Mouse (Mus musculus) spleen, postnatal 36 days (tissue): ENCODE data around the gene Fbn1.

Source experiments
- DNase-seq, 2 experiments: peaks; one replicate each; pipeline ENCODE4 v3.0.0; 2022; ENCODE audit warnings: low spot score in 2 of 2, mixed read lengths in 1 of 2

Fbn1 gene

DNA sequence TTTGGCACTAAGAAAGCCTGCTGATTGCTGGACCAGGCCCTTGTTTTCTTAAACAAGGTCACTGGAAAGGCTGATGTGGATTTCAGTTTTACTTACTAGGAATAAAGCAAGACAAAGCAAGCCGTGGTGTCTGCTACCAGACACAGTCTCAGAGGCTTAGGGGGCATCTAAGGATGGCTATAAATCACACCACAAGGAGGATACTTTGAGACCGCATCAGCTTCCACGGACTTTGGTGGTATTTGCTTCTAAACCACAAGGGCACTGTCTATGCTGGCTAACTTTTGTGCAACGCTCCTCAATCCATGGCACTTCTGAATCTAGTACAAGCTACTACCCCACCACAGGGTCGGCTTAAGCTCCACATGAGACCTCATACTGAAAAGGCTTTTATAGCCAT lies 167.4 kb downstream of the Fbn1 start:
- no peak for DNase-seq

DNA sequence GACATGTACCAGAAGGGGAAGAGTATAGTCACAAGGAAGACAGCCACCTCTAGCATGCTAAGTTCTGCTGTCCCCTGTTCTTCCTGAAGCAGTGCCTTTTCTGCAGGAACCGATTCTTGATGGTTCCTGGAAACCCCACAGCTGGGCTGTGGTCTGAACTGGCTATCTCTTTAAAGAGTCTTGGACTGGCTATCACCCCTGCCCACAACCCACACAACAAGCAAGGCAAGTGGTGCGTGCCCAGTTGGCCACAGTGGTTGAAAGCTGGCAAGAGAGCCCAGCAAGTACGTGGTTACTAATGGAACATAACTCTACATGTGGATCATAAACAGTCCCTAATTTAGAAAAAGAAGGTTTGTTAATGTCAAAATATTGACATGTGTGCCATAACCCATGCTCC lies 170.6 kb downstream of the Fbn1 start:
- no peak for DNase-seq

GRCm38 (mm10) chr2:125335206-125335605 lies 172.6 kb downstream of the Fbn1 start:
- DNase-seq = no peak

GRCm38 (mm10) chr2:125334163-125334562 lies 173.6 kb downstream of the Fbn1 start:
- DNase-seq = no peak

DNA sequence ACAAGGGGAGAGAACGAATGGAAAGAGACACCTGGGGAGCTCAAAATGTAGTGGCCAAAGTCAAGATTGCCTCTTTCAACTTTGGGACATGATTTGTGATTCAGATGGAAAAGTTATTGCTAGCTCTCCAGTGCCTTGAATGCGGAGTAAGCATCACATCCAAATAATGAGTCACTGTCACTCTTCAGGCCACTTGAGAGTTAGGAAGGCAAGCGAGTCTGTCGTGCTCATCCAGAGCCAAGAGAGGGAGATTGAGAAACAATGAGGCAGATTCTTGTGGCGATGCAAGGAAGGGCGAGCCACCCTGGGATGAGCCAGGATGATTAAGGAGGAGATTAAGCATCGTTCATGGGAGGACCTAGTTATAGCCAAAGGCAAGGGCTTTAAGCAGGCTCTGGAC lies 176.2 kb downstream of the Fbn1 start:
- DNase-seq = no peak

- no peak for DNase-seq
Observed at GRCm38 (mm10) chr2:125330506-125330905, 177.3 kb downstream of the Fbn1 start.

DNA sequence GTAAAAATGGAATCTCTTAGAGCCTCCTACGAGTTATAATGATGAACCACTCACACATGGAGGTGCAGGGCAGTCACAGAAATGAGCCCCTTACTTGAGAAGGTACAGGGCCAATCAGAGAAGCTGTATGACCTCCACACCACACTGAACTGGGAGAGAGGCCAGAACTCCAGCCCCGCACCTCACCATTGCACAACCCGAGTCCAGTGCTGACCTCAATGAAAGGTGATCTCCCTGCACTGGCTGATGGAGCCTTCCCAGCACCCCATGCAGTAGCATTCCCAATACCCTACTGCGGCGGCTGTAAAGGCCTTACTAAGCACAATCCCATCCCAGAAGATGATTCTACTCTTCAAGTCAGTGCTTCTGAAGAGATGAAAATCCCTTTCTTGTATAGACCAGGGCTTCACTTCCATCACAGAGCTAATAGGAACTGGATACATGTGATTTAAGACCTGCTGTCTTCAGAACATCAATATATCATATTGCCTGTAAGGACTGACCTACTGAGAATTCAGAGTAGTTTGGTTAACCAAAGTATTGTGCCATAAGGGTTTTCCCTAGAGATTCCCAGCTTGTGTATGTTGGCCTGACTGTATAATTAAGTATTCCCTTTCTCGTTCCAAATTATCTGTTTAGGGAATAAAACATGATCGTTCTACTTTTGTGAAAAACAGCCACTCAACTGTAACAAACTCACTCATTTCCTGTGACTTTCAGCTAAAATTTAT lies 182.5 kb downstream of the Fbn1 start:
- DNase-seq = no peak

- DNase-seq = no peak
Observed at GRCm38 (mm10) chr2:125324455-125324854, 183.3 kb downstream of the Fbn1 start.

GRCm38 (mm10) chr2:125323347-125323746 lies 184.4 kb downstream of the Fbn1 start:
- DNase-seq = no peak

DNA sequence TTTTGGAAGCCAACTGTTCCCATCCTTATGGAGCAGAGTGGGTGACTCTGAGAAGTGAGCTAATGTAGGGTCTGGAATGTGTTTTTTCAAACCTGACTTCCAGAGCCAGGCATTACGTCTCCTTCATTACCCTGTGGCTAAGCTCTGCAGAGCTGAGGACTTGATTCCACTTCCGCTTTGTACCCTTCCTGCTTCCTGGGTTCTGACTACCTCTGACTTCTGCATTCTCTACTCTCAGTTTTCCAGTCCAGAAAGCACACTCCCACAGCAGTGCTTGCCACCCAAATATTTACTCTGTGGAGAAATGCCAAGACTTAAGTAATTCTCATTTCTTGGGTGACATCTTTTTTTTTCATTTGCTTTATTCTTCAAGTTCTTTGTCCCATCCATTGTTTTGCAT lies 185.2 kb downstream of the Fbn1 start:
- DNase-seq = no peak

DNA sequence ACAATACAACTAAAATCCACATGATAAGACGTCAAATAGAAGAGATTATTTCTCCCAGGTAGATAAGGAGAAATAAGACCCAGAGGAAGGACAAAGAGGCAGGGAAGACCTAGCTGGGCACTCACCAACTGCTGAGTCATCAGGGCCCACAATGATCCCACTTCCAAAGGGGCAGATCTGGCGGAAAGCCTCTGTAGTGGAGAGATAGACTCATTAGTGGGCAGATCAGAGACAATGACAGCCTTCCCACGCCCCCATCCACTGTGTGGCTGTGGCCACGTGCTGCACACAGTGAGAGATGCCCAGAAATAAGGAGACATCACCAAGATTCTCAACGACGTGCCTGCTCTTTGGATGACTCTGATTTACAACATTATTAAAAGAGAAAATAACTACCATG lies 186.7 kb downstream of the Fbn1 start:
- DNase-seq = no peak

- DNase-seq = no peak
Observed at GRCm38 (mm10) chr2:125319651-125320050, 188.1 kb downstream of the Fbn1 start.

GRCm38 (mm10) chr2:125318371-125319061 lies 189.3 kb downstream of the Fbn1 start:
- DNase-seq = no peak

GRCm38 (mm10) chr2:125315203-125315602 lies 192.6 kb downstream of the Fbn1 start:
- DNase-seq = no peak

DNA sequence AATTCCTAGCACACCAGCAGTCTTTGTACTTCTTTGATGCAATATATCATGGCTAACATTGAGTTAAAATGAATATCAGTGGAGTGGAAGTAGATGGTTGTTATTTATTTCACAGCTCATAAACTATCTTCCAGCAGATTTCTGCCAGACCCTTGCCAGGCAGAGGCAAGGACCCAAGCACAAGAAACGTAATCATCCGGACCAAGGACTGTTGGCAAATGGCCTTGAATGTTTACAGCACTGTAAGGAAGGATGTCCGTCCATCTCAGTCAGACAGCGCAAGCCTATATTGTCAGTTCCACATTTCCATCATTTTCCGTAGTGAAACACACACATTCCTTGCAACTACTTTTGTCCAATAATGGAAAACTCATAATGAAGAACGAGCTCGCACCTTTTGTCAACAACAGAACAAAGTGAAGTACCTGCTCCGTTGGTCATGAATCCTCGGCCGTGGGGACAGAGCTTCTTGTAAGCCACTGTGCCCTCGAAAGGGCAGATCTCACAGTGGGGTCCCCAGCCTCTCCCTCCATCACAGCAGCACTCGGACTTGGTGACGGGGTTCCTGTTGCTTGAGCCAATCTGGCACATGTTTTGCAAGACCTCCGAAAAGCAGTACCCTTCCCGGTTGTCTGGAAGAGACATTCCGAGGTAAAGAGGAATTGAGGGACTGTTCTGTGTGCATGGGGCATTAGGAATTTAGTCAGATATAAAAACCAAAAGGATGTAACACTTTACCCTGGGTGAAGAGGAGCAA lies 193.4 kb downstream of the Fbn1 start:
- DNase-seq = no peak

GRCm38 (mm10) chr2:125309710-125310109 lies 198.1 kb downstream of the Fbn1 start:
- DNase-seq = peak; percentile 55 to 58

DNA sequence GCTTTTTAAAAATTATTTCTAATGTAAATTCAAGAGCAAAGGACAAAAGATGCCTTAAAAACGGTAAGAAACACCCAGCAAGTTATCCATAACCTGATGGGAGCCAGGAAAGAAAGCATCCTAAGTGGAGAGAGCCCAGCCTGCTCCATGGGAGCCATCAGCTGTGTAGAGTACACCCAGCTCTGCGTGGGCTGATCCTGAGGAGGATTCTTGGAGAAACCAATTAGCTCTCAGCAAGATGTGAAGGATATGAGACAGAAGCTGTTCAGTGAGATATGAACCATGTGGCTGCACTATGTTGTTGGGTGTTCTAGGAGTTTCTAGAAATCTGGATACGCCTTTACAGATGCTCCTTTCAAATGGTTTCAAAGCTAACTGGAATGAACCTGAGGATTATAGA lies 202.1 kb downstream of the Fbn1 start:
- no peak for DNase-seq

- DNase-seq = no peak
Observed at GRCm38 (mm10) chr2:125304746-125305145, 203.0 kb downstream of the Fbn1 start.

- DNase-seq = no peak
Observed at GRCm38 (mm10) chr2:125303764-125304384, 203.9 kb downstream of the Fbn1 start.

DNA sequence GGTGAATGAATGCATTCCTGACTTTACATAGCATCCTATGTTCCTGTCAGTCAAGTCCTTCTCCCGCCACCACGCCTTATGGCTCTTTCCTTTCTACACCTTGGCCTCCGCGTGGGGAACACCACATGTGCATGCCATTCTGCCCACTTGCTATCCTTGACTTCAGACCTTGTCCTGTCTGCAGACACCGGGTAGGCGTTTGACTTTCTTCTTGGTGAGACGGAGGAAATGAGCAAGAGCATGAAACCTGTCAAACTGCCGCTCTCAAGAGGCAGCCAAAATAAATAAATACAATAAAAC lies 205.2 kb downstream of the Fbn1 start:
- DNase-seq = no peak

GRCm38 (mm10) chr2:125301877-125302624 lies 205.7 kb downstream of the Fbn1 start:
- DNase-seq = no peak

DNA sequence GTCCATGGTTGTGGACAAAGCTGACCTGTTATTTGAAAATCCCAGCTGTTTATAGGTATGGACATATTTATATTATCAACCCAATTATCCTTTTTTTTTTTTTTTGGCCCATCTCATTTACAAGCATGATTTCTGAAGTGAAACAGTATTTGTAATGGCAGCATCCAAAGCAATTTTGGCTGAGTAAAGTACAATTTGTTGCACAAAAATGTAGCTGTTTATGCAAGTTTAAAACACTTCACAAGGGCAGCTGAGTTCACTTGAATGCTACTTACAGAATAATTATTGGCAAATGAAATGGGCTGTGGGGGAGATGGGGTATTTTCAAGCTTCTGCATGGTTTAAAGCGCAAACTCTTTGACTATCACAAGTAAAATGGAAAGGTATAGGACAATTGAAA lies 209.0 kb downstream of the Fbn1 start:
- DNase-seq = no peak
